Mouse (Mus musculus) embryo, embryonic 10 days (tissue): Measurements from ENCODE around the gene Kcnd3.

Experiments
- DNase-seq: peaks from one replicate; pipeline ENCODE4 v3.0.0-alpha.2; 2015; ENCODE audit warnings: low spot score

The Kcnd3 gene

DNA sequence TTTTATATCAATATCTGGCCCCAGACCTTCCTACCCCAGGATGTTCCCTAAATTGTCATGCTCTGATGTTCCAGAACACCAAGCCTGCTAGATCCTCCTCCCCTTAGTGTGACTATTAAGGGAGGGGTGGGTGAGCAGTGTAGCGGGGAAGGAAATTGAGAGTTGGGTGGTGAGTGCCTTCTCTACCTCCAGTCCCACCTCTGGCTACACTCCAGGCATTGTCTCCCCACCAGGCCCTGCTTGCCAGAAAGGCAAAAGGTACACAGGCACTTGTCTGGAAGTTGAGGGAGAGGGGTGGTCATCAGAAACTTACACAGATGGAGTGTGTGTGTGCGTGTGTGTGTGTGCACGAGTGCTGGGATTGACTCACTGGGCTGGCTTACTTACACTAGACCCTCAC, 270.4 kb downstream of the Kcnd3 start:
- DNase-seq, result no peak
